Mouse (Mus musculus): ENCODE results near the gene B3glct.

The B3glct gene

DNA sequence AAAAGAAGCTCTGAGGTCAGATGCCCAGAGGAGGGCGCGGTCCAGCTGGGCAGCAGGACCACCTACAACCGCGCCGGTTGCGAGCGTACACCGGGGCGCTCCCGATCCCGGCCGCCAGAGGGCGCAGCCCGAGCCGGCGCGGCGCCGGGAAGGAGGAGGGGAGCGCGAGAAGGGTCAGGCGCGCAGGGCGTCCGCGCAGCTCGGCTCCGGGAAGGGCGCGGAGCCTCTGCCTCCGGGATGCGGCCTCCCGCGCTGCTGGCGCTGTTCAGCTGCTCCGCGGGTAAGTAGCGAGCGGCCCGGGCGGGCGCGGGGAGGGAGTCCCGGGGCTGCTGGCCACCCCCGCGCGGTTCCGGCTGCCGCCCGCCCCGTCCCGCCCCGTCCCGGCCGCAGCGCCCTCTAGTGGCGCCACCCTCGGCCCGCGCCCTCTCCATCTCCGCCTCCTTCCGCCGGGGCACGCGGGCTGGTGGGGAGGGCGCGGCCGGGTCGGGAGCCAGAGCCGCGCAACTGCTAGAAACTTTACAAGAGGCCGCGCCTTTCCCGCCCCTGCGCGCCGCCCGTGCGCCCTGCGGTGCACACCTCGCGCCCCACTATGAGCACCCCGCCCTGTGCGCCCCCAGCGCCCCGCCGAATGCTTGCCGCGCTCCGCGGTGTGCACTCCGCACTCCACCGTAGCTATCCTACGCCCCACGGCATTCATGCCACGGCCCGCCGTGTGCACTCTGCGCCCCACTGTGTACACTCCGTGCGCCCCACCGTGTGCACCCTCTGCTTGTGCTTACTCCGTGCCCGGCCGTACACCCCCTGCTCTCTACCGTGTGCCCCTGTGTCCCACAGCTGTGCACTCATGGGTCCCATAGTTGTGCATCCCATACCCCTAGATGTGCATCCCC, at the start of gene B3glct:
Gene B3glct, plus strand, starts transcription at position 131 of the 890 bp plus-strand sequence.
- DNase-seq (ENCODE audit: low spot score in 2 of 2), result peak; percentile 78 to 87

- no peak for DNase-seq (ENCODE audit: low spot score in 2 of 2)
Measured at GRCm38 (mm10) chr5:149634409-149635035, 43.5 kb upstream of the B3glct start.

GRCm38 (mm10) chr5:149635556-149635955, 42.5 kb upstream of the B3glct start:
- DNase-seq (ENCODE audit: low spot score in 2 of 2), result peak in 1 of 2 experiments; percentile 11

- peak; percentile 89 to 93 for DNase-seq (ENCODE audit: low spot score in 2 of 2)
Measured at GRCm38 (mm10) chr5:149636075-149636920, 41.7 kb upstream of the B3glct start, which contains the start of gene Hsph1. TSS of gene Hsph1 (minus strand) at chr5:149636376.

DNA sequence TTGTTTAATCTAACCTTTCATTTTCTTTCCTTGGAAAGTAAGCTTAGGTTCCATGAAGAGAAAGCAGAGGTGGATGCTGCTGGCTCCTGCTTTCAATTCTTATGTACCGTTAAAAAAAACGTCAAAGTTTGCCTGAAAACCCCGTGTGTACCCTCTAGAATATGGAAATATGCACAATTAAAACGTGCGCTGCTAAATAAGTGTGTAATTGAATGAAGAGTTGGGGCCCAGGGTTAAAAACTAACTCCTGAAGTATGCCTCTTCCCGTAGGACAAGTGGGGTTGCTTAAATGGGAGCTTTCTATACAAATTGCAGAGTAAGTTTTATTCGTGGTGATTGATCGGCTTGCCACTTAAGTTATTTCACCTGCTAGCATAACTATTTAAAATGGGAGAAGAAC, 40.7 kb upstream of the B3glct start:
- DNase-seq (ENCODE audit: low spot score in 2 of 2), result no peak

- no peak for DNase-seq (ENCODE audit: low spot score in 2 of 2)
Measured at GRCm38 (mm10) chr5:149641277-149641892, 36.6 kb upstream of the B3glct start.

DNA sequence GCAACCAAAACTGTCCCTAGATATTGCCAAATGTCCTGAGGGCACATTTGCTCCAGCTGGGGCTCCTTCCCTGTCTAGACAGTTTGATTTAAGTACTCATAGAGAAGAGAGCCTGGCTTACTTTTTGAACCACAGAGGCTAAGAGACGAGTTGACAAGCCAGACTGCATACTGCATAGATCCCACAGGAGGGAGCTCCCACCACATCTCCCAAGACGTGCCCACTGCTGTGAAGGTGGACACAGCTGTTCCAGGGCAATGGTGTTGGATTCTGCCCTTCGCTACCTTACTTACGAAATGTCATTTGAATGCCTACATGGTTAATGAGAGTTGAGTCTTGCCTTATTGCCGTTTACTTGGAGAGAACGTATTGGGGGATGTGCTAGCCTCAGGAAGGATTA, 35.7 kb upstream of the B3glct start:
- DNase-seq (ENCODE audit: low spot score in 2 of 2), result no peak

DNA sequence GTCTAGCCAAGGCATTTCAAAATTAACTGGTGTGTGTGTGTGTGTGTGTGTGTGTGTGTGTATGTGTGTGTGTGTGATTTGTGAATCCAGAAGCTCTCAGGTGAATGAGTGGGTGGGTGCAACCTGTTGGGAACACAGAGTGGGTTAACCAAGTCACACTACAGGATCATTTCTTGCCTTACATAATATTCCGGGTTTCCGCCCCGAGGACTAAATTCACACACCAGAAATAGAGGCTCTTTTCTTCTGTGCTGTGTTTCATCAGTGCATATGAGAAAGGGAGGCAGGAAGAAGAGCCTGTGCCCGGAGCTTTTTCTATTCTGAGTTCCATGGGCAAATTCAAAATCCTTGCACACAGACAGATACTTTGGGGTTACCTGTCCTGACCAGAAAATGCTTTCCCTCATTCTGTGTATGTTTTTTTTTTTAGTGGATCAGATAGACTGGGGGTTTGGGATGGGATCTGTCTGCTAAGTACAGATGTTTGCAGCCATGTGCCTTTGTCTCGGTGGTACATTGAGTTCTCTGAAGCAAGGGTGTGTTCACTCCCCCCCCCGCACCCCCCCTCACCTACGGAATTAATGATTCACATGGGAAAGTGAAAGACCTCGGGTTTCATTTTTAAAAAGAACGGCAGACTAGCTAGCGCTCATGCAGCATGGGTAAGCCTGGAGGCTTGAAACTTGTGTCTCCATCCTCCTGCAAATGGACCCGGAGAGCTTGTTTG, 35.1 kb upstream of the B3glct start:
- DNase-seq (ENCODE audit: low spot score in 2 of 2), result no peak

DNA sequence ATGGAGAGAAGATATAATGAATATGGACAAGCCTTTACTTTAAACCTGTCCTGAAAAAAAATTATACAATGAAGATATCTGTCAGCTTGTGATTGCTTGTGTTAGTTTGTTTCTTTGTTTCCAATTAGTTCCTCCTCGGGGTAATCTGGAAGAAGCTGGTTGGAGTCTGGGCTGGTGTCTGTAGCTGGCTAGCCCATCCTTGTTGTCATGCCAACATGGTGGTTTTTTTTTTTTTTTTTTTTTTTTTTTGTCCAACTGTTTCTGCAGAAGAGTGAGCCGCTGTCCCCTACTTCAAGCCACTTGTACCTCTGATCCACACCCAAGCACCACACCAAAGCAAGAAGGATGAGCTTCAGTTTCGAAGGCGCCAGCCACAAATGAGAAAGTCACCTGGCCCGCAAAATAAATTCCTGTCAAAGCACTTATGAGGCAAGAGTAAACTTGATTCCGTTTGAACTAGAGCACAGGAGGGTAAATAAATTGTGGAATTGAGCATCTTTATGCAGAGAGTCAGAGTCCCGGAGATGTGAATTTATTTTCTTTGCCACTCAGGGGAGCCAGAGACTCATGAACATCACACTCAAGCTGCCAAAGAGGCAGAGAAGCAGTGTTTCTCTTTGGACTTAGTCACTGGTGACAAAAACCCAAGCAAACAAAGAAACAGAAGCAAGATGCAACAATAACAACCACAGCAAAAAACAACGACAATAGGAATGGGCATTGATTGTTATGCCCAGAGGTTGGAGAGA, 30.5 kb upstream of the B3glct start:
- DNase-seq (ENCODE audit: low spot score in 2 of 2), result no peak

DNA sequence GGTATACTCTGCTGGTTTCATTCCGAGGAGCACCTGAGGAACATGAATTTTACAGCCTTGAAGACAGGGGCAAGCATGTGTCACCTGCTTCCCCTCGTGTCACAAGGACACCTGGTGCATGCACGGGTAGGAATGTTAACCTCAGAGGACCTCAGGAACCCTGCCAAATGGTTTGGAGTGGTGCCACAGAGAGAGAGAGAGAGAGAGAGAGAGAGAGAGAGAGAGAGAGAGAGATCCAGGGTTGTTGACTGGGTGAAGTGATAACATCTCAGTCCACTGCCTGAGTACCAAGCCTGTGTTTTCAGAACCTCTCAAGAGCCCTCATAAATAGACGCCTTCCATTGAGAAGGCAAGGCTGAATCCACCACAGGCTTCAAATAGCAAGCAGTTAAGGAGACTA, 29.8 kb upstream of the B3glct start:
- DNase-seq (ENCODE audit: low spot score in 2 of 2), result no peak

DNA sequence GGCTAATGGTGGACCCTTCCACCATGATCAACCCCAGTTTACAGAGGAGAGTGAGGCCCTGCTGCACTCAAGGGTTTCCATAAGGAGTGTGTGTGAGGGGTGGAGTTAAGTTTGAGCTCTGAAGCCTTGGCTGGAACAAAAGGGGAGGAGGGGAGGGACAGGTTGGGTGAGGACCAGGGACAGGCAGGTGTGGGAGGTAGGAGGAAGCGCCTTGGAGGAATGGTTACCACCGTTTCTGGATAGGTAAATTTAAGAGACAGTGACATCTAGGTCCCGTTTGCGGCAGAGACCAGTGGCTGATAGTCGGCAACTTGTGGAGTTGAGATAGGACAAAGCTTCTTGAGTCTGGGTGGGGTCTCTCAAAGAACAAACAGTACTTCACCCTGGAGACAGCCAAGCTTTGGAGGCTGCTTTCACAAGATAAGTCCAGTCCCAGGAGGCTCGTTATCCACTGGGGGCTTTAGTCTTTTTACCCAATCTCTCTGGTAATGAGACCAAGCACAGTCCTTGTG, 29.1 kb upstream of the B3glct start:
- DNase-seq (ENCODE audit: low spot score in 2 of 2), result no peak

GRCm38 (mm10) chr5:149649499-149650178, 28.4 kb upstream of the B3glct start:
- DNase-seq (ENCODE audit: low spot score in 2 of 2), result no peak

GRCm38 (mm10) chr5:149650179-149650553, 27.9 kb upstream of the B3glct start:
- DNase-seq (ENCODE audit: low spot score in 2 of 2), result no peak

- DNase-seq (ENCODE audit: low spot score in 2 of 2), result no peak
Measured at GRCm38 (mm10) chr5:149655636-149656035, 22.4 kb upstream of the B3glct start.

- no peak for DNase-seq (ENCODE audit: low spot score in 2 of 2)
Measured at GRCm38 (mm10) chr5:149658022-149658421, 20.0 kb upstream of the B3glct start.

- no peak for DNase-seq (ENCODE audit: low spot score in 2 of 2)
Measured at GRCm38 (mm10) chr5:149658741-149659413, 19.2 kb upstream of the B3glct start.

- no peak for DNase-seq (ENCODE audit: low spot score in 2 of 2)
Measured at GRCm38 (mm10) chr5:149659414-149659780, 18.6 kb upstream of the B3glct start.

DNA sequence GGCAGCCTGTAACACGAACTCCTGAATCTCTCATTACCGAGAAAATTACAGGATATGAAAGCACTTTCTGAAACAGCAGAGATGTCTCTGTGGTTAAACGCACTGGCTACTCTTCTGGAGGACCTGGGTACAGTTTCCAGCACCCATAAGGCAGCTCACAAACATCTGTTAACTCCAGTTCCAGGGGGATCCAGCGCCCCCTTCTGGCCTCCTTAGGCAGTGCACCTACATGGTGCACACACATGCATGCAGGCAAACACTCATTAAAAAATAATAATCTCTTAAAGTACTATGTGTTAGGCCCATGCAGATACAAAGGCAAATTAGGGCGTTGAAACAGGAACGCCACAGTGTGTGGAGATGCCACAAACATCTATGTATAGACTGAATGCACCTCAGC, 16.6 kb upstream of the B3glct start:
- no peak for DNase-seq (ENCODE audit: low spot score in 2 of 2)

- DNase-seq (ENCODE audit: low spot score in 2 of 2), result no peak
Measured at GRCm38 (mm10) chr5:149662980-149663379, 15.1 kb upstream of the B3glct start.
